ENCODE assay signal across 11 mouse cellular contexts in the genomic region with DNA sequence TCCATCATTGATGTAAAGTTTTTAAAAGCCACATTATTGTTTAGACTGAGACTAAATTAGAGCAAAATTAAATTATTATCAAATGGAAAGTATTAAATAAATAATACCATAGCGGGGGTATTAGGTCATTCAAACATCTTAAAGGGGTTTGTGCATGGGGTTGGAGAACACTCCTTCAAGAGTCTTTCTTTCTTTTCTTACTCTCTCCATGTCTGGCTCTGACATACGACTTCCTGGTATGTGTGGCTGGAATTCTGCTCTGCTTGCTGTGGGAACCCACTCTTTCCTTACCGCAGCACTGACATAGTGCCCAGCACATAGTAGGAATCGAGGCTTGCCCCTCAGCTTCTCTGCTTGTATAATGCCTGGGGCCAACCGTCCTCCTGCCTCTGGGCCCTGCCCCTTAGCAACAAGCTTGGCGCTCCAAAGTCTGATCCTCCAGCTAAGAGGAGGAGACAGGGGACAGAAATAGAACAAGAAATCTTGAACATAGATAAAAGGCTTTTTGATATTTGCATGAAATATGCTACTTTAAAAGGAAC. TPM values are rescaled to one million over a fixed set of nuclear protein-coding genes. Genes with fewer than 3 reads are reported as not detected.
DNase-seq lines count a peak whose midpoint lies in the region; ATAC-seq and TF ChIP-seq lines count a peak whose summit lies in the region.
"Had no signal": no experiment of that assay in that cellular context is flagged by ENCODE, and none has a peak within 500 bp of the region (broad histone marks: within the 10 kb centered on the region; RNA-seq: fewer than 3 reads in every experiment).

No protein-coding gene starts in this region.

- H3K36me3 ChIP-seq in kidney, adult 2 months (ENCODE audit: control insufficient read depth, insufficient read depth, low read length) = no peaks in the 10 kb centered on the region
- peaks cover 2% of the 10 kb centered on the region; the same call in 1 of the 2 replicates for H3K36me3 ChIP-seq in heart, adult 2 months (ENCODE audit: control insufficient read depth, insufficient read depth, low read length)
- no peaks in the 10 kb centered on the region for H3K36me3 ChIP-seq in intestine, embryonic 16.5 days (ENCODE audit: control insufficient read depth, insufficient read depth, low read length)
- H3K36me3 ChIP-seq: hindbrain, embryonic 12.5 days; liver, embryonic 15.5 days had no signal

- no peak for DNase-seq in kidney, adult 2 months
- DNase-seq in kidney, adult 9 months = no peak
- DNase-seq in Muller cell, postnatal 12 days (ENCODE audit: inconsistent ontology term) = peak; percentile 28
- peak; percentile 17 to 22 for DNase-seq in heart, adult 2 months
- DNase-seq in spleen, postnatal 36 days (ENCODE audit: low spot score in 2 of 2) = no peak
- DNase-seq in embryo, embryonic 10 days (ENCODE audit: low spot score) = no peak
- DNase-seq: thymus, postnatal 4 days had no signal

- no peaks in the 10 kb centered on the region for H3K9me3 ChIP-seq in intestine, embryonic 16.5 days (ENCODE audit: control insufficient read depth, low read length)
- H3K9me3 ChIP-seq: hindbrain, embryonic 12.5 days; liver, embryonic 15.5 days had no signal

- H3K27ac ChIP-seq in kidney, adult 2 months (ENCODE audit: insufficient read depth, low read depth, low read length) = peak overlapping the region; percentile 6; the same call in 1 of the 2 replicates
- H3K27ac ChIP-seq in heart, adult 2 months = peak overlapping the region; percentile 59
- H3K27ac ChIP-seq in intestine, embryonic 16.5 days (ENCODE audit: low read length) = peak overlapping the region; percentile 86
- H3K27ac ChIP-seq: hindbrain, embryonic 12.5 days; liver, embryonic 15.5 days had no signal

- TF ChIP-seq EP300 in heart, adult 2 months (IDR thresholded peaks at IDR 0.05; ENCODE audit: insufficient read depth, low read depth, low read length) = no peak

- no peak for TF ChIP-seq CTCF in kidney, adult 2 months (conservative IDR thresholded peaks at IDR 0.05; ENCODE audit: insufficient read depth, insufficient read length, low read depth, low read length)
- TF ChIP-seq CTCF in heart, adult 2 months (IDR thresholded peaks at IDR 0.05) = no peak

- H3K27me3 ChIP-seq in kidney, adult 2 months (replicated peaks; ENCODE audit: control insufficient read depth, insufficient read depth, low read length) = no peaks in the 10 kb centered on the region
- no peaks in the 10 kb centered on the region for H3K27me3 ChIP-seq in heart, adult 2 months (ENCODE audit: control insufficient read depth, insufficient read depth, low read length)
- H3K27me3 ChIP-seq in intestine, embryonic 16.5 days (replicated peaks; ENCODE audit: control insufficient read depth, insufficient read depth, low read length) = no peaks in the 10 kb centered on the region
- H3K27me3 ChIP-seq: hindbrain, embryonic 12.5 days; liver, embryonic 15.5 days had no signal

- peak overlapping the region; percentile 66; the same call in 1 of the 2 replicates for H3K9ac ChIP-seq in heart, adult 2 months (ENCODE audit: low read depth, low read length)
- no peak overlapping the region for H3K9ac ChIP-seq in intestine, embryonic 16.5 days (ENCODE audit: low read depth, low read length)
- H3K9ac ChIP-seq: hindbrain, embryonic 12.5 days; liver, embryonic 15.5 days had no signal

- no peak overlapping the region for H3K4me3 ChIP-seq in kidney, adult 2 months (ENCODE audit: insufficient read depth, low read depth, low read length)
- H3K4me3 ChIP-seq in heart, adult 2 months = no peak overlapping the region
- H3K4me3 ChIP-seq in intestine, embryonic 16.5 days (ENCODE audit: low read length) = no peak overlapping the region
- H3K4me3 ChIP-seq: hindbrain, embryonic 12.5 days; liver, embryonic 15.5 days had no signal

- 51% methylated on average over 6 of the region's 6 CpGs for WGBS in kidney, adult 2 months
- 28% methylated on average over 6 of the region's 6 CpGs for WGBS in heart, adult 2 months
- WGBS in intestine, embryonic 16.5 days = 31% methylated on average over 6 of the region's 6 CpGs

- peak; percentile 59; the same call in 1 of the 2 replicates for ATAC-seq in intestine, embryonic 16.5 days
- no peak for ATAC-seq in erythroblast, adult 5-6 weeks (replicated peaks; ENCODE audit: low FRiP score, poor library complexity, severe bottlenecking)

- 0 out of 2 replicates have a peak, but pooled peaks cover 2% of the 10 kb centered on the region for H3K4me1 ChIP-seq in kidney, adult 2 months (ENCODE audit: control insufficient read depth, insufficient read depth, low read length)
- peaks cover 2% of the 10 kb centered on the region for H3K4me1 ChIP-seq in heart, adult 2 months (ENCODE audit: control insufficient read depth, insufficient read depth, low read length)
- peaks cover 11% of the 10 kb centered on the region for H3K4me1 ChIP-seq in intestine, embryonic 16.5 days (ENCODE audit: control insufficient read depth, insufficient read depth, low read length)
- H3K4me1 ChIP-seq: liver, embryonic 15.5 days had no signal

- no peak for TF ChIP-seq POLR2A in kidney, adult 2 months (IDR thresholded peaks at IDR 0.05; ENCODE audit: low read depth, low read length)
- TF ChIP-seq POLR2A in heart, adult 2 months (IDR thresholded peaks at IDR 0.05; ENCODE audit: insufficient read depth, low read depth, low read length) = no peak

- H3K79me2 ChIP-seq in heart, adult 2 months (replicated peaks; ENCODE audit: control insufficient read depth, insufficient read depth, low read length) = no peaks in the 10 kb centered on the region

- H3K4me2 ChIP-seq in intestine, embryonic 16.5 days (ENCODE audit: low read depth, low read length) = no peak overlapping the region
- H3K4me2 ChIP-seq: hindbrain, embryonic 12.5 days; liver, embryonic 15.5 days had no signal

- intact Hi-C loops in heart, adult 2 months (cut with DNase I) = no loop called here

RNA-seq across cellular contexts. Expression of gene Arid5b, which starts 40.0 kb away (rescaled TPM):
- 7.7 and 8.6 TPM in 2 replicates for polyA plus RNA-seq in kidney, adult 2 months (2012; rRNA removed)
- 10 to 100 TPM; 21.1 to 22.5 TPM for total RNA-seq in heart, adult 2 months (2021)
- polyA plus RNA-seq in heart, adult 2 months (2012; rRNA removed) = 6.3 and 8.8 TPM in 2 replicates
- 22.6 and 27.0 TPM in 2 replicates for polyA plus RNA-seq in intestine, embryonic 16.5 days (2015; fragmentation: Nextera tagmentation; extraction: Ambion mirVana)
- total RNA-seq in erythroblast, adult 5-6 weeks (2015; ENCODE audit: low replicate concordance) = 7.5 and 11.3 TPM in 2 replicates
- 4.2 and 4.3 TPM in 2 replicates for total RNA-seq in erythroblast, adult 5-6 weeks (2017; ENCODE audit: low replicate concordance)

Comparison
In these comparisons a context has a peak if more than half of its experiments do, and no peak if none do; other contexts are left out.
1. DNase-seq: peak in Muller cell, postnatal 12 days (single experiment) and heart, adult 2 months (2 of 2); none in kidney, adult 2 months (single experiment), kidney, adult 9 months (single experiment), spleen, postnatal 36 days (0 of 2) and embryo, embryonic 10 days (single experiment).
2. H3K27ac ChIP-seq: peak in every context shown above with its lines; median percentile 86 in intestine, embryonic 16.5 days; 59 in heart, adult 2 months; 6 in kidney, adult 2 months.